Mouse (Mus musculus): ENCODE measurements at regions not wholly inside any gene's neighbourhood (a gene's known extent, or its start where the extent isn't known, plus 50 kb on each side); places are given as distances from the start of the nearest gene placed in this dataset.
A peak's percentile ranks its signal among the peaks of the same experiment; 100 is the strongest.

DNA sequence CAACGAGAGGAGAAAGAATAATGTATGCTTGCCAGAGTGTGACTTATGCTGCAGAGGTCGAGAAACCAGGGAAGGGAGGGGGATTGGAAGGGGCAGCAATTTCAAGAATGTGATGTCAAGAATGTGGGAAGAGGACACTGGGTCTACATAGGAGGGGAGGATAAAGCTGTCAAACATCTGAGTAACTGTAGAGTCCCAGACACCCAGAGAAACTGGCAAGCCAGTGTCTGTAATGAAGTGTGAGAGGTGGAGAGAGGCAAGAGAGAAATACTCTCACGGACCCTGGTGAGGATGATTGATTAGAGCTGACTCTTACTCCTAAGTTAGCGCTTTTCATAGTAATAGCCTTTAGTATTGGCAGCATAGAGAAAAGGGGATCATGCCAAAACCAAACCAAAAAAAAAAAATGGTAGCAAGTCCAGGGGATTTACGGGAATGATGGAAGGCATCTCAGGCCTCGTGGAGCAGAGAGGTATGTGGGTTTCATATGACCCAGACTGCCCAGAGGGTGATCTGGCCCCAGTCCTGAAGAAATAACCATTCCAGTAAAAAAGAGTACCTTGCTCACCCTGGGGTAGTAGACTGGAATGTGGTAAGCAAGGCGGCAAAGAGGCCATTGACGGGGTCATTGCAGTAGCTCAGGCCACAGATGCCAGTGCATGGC is 146.2 kb upstream of the Serp2 start:
- DNase-seq (ENCODE audit: extremely low spot score in 1 of 2, low spot score in 2 of 2) = no peak
- intact Hi-C loops (cut with DNase I) = no loop called here

- DNase-seq (ENCODE audit: extremely low spot score in 1 of 2, low spot score in 2 of 2) = no peak
- intact Hi-C loops (cut with DNase I) = no loop called here
These were observed 145.4 kb upstream of the Serp2 start for GRCm38 (mm10) chr14:76701911-76702708.

- intact Hi-C loops (cut with DNase I) = no loop called here
- no peak for DNase-seq (ENCODE audit: extremely low spot score in 1 of 2, low spot score in 2 of 2)
These were observed 144.6 kb upstream of the Serp2 start for GRCm38 (mm10) chr14:76701304-76701703.

- intact Hi-C loops (cut with DNase I) = no loop called here
- no peak for DNase-seq (ENCODE audit: extremely low spot score in 1 of 2, low spot score in 2 of 2)
These were observed 144.1 kb upstream of the Serp2 start for GRCm38 (mm10) chr14:76700796-76701195.

- DNase-seq (ENCODE audit: extremely low spot score in 1 of 2, low spot score in 2 of 2) = no peak
- intact Hi-C loops (cut with DNase I) = no loop called here
These were observed 143.5 kb upstream of the Serp2 start for GRCm38 (mm10) chr14:76700190-76700589.

DNA sequence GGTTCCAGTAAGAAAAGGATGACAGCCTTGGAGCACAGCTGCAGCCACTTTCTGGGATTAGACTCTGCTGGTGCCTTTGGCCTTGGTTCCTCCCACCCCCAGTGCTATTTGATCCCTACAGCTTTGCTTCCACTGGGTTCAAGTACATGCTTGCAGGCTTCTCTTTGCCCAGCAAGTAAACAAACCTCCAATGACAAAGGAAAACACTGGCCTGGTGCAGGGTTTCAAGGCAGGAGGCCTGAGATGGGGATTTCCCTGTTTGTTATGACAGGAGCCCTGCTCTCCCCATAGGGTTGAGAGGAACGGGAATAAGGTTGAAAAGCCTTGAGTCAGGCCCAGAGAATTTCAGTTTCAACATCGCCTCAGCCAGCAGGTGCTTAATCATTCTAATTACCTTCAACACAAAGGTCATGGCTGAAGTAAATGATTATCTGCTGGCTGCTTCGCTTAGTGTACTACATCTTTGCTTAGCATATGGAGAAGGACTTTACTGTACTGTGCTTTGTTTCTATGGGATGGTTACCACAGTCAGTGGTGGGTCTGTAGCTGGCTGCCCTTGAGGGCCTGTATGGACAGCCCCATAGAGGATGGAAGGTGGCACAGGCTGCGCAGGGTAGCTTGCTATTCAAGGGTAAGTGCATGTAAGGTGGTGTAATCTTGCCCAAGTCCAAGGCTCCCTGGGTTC is 142.2 kb upstream of the Serp2 start:
- intact Hi-C loops (cut with DNase I) = no loop called here
- DNase-seq (ENCODE audit: extremely low spot score in 1 of 2, low spot score in 2 of 2) = peak in 1 of 2 experiments; percentile 58

DNA sequence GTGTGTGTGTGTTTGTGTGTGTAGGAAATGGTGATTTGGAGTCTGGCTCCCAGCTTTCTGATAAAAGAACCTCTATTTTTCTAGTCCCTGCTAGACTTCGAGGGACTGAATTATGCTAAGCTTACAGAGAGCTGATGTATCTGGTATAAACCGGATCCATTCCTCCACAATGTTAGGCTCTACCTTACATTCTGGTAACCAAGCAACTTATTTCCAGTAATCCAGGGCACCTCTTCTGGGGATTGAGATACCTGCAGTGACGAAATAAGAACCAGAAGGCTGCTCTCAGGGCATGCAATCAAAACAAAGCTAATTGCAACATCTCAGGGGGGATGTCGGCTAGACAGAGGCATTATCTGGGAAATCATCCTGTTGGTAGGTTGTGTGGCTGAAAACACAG is 140.0 kb upstream of the Serp2 start:
- intact Hi-C loops (cut with DNase I) = no loop called here
- no peak for DNase-seq (ENCODE audit: extremely low spot score in 1 of 2, low spot score in 2 of 2)

DNA sequence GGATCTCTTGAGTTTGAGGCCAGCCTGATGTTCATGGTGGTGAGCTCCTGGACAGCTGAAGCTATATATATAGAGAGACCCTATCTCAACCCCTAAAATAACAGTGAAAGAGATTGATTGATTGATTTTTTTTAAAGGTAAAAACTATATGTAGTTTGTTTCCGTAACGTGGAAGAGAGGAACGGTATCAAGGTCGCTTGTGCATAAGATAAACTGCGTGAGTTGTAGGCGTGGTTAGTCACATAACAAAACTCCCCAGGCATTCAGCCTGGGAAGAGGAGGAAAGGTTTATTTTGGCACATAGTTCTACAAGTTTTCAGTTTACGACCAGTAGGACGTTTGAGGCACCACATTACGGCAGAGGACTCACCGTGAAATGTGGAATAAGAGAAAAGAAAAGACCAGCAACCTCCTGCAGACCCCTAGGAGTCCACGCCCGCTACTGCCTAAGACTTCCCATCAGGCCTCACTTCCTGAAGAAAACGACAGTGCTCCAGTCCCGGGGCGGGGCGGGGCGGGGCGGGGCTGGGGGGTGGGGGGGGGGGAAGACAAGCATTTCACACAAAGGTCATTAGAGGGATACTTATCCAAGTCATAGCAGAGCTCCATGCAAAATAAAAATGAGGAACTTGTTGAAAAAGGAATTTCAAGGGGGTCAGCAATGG is 139.1 kb upstream of the Serp2 start:
- no peak for DNase-seq (ENCODE audit: extremely low spot score in 1 of 2, low spot score in 2 of 2)
- intact Hi-C loops (cut with DNase I) = no loop called here

GRCm38 (mm10) chr14:76694894-76695293 is 138.2 kb upstream of the Serp2 start:
- intact Hi-C loops (cut with DNase I) = loop anchor here (5.0 kb wide), 1 partner anchor 278 kb away; no protein-coding TSS in a partner anchor
- DNase-seq (ENCODE audit: extremely low spot score in 1 of 2, low spot score in 2 of 2) = no peak

DNA sequence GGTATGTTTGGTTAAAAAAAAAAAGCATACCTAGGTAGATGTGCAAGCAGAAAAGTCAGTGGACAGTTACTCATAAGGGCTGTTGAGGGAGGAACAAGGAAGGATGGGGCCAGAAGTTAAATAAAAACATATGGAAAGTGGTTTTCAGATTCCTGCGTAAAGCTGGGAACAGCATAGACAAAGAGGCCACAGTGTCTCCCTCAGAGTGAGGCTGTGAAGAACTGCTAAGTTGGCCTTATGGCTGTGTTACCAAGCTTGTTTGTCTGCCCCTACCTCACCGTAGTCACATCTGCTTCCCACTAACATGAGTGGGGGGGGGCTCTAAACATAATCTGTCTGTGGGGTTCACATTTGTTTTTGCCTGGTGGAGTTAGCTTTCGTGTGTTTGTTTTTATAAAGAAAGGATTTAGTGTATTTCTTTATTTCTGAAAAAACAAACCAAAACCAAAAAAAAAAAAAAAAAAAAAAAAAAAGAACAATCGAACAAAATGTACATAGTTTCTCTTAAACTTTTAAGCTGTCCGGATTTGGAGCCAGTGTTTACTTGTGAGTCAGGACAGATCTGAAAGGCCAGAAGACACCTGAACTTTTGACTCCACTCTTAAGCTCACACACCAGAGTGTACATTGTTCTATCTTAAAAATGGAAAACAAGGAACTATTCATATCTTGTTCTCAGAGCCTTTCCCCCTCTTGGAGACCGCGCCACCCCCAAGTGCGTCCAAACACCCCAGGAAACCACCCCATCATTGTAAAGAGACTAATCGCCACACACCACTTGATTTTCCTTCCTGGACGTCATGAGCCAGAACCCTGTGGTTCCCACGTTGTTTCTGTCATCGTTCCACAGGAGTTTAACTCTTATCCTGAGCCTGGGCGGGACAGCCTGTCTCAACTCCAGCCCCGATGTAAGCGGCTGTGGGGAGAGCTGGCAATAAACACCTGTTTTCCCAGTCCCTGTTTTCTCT is 136.9 kb upstream of the Serp2 start:
- intact Hi-C loops (cut with DNase I) = loop anchor here (5.0 kb wide), 1 partner anchor 276 kb away; no protein-coding TSS in a partner anchor
- DNase-seq (ENCODE audit: extremely low spot score in 1 of 2, low spot score in 2 of 2) = peak in 1 of 2 experiments; percentile 80

DNA sequence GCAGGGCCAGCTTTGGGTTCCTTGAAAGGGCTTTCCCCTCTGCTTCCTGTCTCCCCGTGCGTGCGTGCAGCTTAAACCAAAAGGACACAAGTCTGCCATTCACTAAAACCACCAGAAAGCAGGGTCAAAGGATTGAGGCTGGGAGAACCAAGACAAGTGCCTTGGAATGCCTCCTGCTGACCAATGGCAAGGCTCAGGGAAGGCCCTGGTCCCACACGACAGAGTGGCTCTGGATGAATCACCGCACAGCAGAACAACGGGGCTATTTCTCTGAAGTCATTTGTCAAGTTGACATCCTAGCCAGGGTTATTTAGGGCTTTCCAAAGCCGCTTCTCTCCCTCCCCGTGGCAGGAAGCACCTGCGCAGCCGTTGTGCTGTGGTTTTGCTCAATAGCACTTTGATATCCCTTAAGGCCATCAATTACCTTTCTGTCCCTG is 131.3 kb upstream of the Serp2 start:
- peak in 1 of 2 experiments; percentile 42 for DNase-seq (ENCODE audit: extremely low spot score in 1 of 2, low spot score in 2 of 2)
- intact Hi-C loops (cut with DNase I) = no loop called here

GRCm38 (mm10) chr14:76686762-76687453 is 130.2 kb upstream of the Serp2 start:
- intact Hi-C loops (cut with DNase I) = no loop called here

DNA sequence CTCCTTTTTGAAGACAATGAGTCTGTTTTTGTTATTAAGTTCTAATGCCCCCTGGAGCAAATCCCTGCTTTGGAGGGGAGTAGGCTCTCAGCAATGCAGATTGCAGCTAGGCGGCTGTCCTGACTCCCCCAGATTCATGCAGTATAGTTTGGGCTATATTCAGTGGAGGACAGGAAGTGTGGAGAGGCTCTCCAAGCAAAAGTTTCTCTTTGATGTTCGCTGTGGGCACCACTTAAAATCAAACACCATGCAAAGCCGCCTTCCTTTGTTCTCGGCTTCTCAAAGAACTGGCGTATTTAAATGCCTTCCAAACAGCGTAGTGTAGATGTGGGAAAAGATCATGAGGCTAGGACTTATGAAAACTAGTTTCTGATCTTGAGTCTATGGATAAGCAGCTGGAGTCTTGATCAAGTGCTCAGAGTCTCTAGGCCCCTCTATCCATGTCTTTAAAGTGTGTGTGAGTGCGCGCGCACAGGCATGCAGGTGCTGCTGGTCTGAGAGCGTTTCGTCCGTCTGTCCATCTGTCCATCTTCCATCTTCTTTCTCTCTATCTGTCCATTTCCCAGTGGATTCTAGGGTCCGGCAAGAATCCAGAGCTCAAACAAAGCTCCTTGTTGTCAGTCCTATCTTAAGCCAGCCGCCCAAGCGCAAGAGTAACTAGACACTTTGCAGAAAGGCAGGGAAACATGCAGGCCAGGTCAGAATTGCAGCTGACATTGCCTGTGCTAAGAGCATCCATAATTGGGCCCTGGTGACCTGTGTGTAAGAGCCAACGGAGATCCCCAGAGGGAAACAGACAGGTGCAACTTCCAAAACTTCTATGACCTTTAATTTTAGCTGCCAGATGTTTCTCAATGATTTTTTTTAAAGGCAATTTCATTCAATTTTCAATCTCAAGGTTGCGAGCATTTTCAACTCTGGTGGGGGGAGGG is 129.4 kb upstream of the Serp2 start:
- DNase-seq (ENCODE audit: extremely low spot score in 1 of 2, low spot score in 2 of 2) = peak in 1 of 2 experiments; percentile 32
- intact Hi-C loops (cut with DNase I) = no loop called here

More at GRCm38 (mm10) chr14:76686762-76687453, 130.2 kb upstream of the Serp2 start:
- no peak for DNase-seq (ENCODE audit: extremely low spot score in 1 of 2, low spot score in 2 of 2)

DNA sequence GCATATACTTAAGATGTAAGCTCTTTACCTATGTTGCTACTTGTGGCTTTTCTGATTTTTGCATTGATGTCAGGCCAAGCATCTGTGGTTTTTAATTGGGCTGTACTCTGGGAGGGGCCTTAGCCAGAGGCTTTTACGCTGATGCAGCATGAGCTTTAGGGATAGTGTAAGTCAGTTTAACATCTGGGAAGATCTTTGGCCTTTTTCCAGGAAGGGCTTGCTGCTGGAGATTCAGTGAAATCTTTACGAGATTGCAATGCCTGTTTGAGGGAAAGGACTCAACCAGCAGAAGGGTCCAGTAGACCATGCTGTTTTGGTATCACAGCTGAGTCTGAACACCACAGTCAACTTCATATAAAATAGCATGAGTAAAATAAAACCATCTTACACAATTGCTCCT is 127.6 kb upstream of the Serp2 start:
- intact Hi-C loops (cut with DNase I) = no loop called here
- DNase-seq (ENCODE audit: extremely low spot score in 1 of 2, low spot score in 2 of 2) = no peak

- DNase-seq (ENCODE audit: extremely low spot score in 1 of 2, low spot score in 2 of 2) = peak in 1 of 2 experiments; percentile 46
- intact Hi-C loops (cut with DNase I) = no loop called here
These were observed 125.1 kb upstream of the Serp2 start for GRCm38 (mm10) chr14:76681581-76682377.
